Comparison of ENCODE assay signal across 19 mouse cellular contexts in the genomic region with DNA sequence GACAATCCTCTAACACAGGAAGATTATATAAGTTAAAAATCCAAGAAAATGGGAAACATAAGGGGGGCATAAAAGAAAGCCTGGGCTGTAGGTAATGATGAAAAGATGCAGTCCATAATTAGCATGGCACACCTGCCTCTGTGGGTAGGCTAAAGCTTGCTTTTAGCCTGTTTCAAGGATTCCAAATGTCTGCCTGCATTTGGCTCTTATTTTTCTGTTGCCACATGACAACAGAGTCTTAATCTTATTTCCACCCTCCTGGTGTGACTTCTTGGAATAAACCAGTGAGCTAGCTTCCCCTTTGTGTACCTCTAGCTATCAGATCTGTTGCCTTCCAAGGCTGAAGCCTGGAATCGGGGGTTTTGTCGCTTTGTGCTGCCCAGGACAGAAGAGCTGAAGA.
A peak's percentile ranks its signal among the peaks of the same experiment; 100 is the strongest.
DNase-seq lines count a peak whose midpoint lies in the region; ATAC-seq and TF ChIP-seq lines count a peak whose summit lies in the region.
"Had no signal": no experiment of that assay in that cellular context is flagged by ENCODE, and none has a peak within 500 bp of the region (broad histone marks: within the 10 kb centered on the region; RNA-seq: fewer than 3 reads in every experiment).

No protein-coding gene starts in this region.

- ATAC-seq in frontal cortex, adult (ENCODE audit: low TSS enrichment) = peak; percentile 39
- ATAC-seq in neural tube, embryonic 15.5 days (ENCODE audit: low FRiP score) = no peak
- ATAC-seq: CD4-positive, CD25-positive, alpha-beta regulatory T cell, adult 4 months; inflammation-experienced regulatory T-cells, adult 6 months; intestine, embryonic 16.5 days had no signal

- H3K4me3 ChIP-seq in left cerebral cortex, adult 2 months = no peak overlapping the region
- no peak overlapping the region for H3K4me3 ChIP-seq in neural tube, embryonic 15.5 days (replicated peaks)
- H3K4me3 ChIP-seq: embryonic facial prominence, embryonic 12.5 days; embryonic facial prominence, embryonic 15.5 days; forebrain, embryonic 12.5 days; gastrocnemius, adult 2 months; heart, adult 2 months; heart, embryonic 10.5 days; heart, embryonic 13.5 days had no signal

- 81% methylated on average over 2 of the region's 2 CpGs for WGBS in neural tube, embryonic 15.5 days

- H3K9me3 ChIP-seq in neural tube, embryonic 15.5 days (replicated peaks) = no peaks in the 10 kb centered on the region; the same call in 1 of the 2 replicates
- H3K9me3 ChIP-seq: embryonic facial prominence, embryonic 15.5 days had no signal

- no peaks in the 10 kb centered on the region for H3K36me3 ChIP-seq in neural tube, embryonic 15.5 days
- H3K36me3 ChIP-seq: embryonic facial prominence, embryonic 12.5 days; embryonic facial prominence, embryonic 15.5 days; forebrain, embryonic 12.5 days; heart, embryonic 13.5 days had no signal

- no peak overlapping the region for H3K4me2 ChIP-seq in neural tube, embryonic 15.5 days
- H3K4me2 ChIP-seq: embryonic facial prominence, embryonic 12.5 days; embryonic facial prominence, embryonic 15.5 days; forebrain, embryonic 12.5 days; heart, embryonic 13.5 days; hindbrain, embryonic 14.5 days had no signal

- no peak for TF ChIP-seq CTCF in left cerebral cortex, adult 2 months (IDR thresholded peaks at IDR 0.05)
- TF ChIP-seq CTCF in brain, embryonic 14.5 days (IDR thresholded peaks at IDR 0.05; ENCODE audit: borderline replicate concordance, extremely low read depth, insufficient read depth, insufficient read length) = no peak

- no peak for DNase-seq in frontal cortex, postnatal 25 days (ENCODE audit: low spot score in 2 of 2)
- no peak for DNase-seq in left cerebral cortex, adult 2 months (ENCODE audit: extremely low spot score in 1 of 2, low spot score in 2 of 2)
- DNase-seq in left cerebral cortex, adult 18-20 months (ENCODE audit: low spot score in 2 of 2) = no peak
- peak; percentile 71 for DNase-seq in brain, adult 2 months (ENCODE audit: low read depth, low spot score)
- peak; percentile 54 for DNase-seq in brain, embryonic 14.5 days (ENCODE audit: low read depth)
- DNase-seq: heart, adult 2 months had no signal

- H3K27ac ChIP-seq in left cerebral cortex, adult 2 months = peak overlapping the region; percentile 74
- no peak overlapping the region for H3K27ac ChIP-seq in neural tube, embryonic 15.5 days (replicated peaks)
- H3K27ac ChIP-seq: embryonic facial prominence, embryonic 12.5 days; embryonic facial prominence, embryonic 15.5 days; forebrain, embryonic 12.5 days; heart, adult 2 months; heart, embryonic 10.5 days; heart, embryonic 13.5 days; hindbrain, embryonic 14.5 days; hindbrain, postnatal 0 days had no signal

- intact Hi-C loops in left cerebral cortex, adult 2 months (cut with DNase I) = loop anchor here (1.0 kb wide), 1 partner anchor 11 kb away; no protein-coding TSS in a partner anchor

- H3K27me3 ChIP-seq in neural tube, embryonic 15.5 days (replicated peaks) = no peaks in the 10 kb centered on the region
- H3K27me3 ChIP-seq: embryonic facial prominence, embryonic 12.5 days; embryonic facial prominence, embryonic 15.5 days; forebrain, embryonic 12.5 days; heart, embryonic 13.5 days had no signal

- H3K9ac ChIP-seq in neural tube, embryonic 15.5 days (replicated peaks) = no peak overlapping the region
- H3K9ac ChIP-seq: embryonic facial prominence, embryonic 12.5 days; embryonic facial prominence, embryonic 15.5 days; forebrain, embryonic 12.5 days; heart, embryonic 13.5 days; hindbrain, embryonic 14.5 days had no signal

- no peak for TF ChIP-seq POLR2A in brain, embryonic 14.5 days (IDR thresholded peaks at IDR 0.05; ENCODE audit: borderline replicate concordance, extremely low read depth, insufficient read depth, insufficient read length, poor library complexity, severe bottlenecking)

- 0 out of 2 replicates have a peak, but pooled peaks cover 5% of the 10 kb centered on the region for H3K4me1 ChIP-seq in neural tube, embryonic 15.5 days
- H3K4me1 ChIP-seq: embryonic facial prominence, embryonic 12.5 days; embryonic facial prominence, embryonic 15.5 days; heart, embryonic 10.5 days had no signal

Comparison
In these comparisons a context has a peak if more than half of its experiments do, and no peak if none do; other contexts are left out.
1. DNase-seq: peak in brain, adult 2 months (single experiment) and brain, embryonic 14.5 days (single experiment); none in frontal cortex, postnatal 25 days (0 of 2), left cerebral cortex, adult 2 months (0 of 2) and left cerebral cortex, adult 18-20 months (0 of 2).